Mouse (Mus musculus) spleen, adult 12 weeks (tissue): ENCODE measurements around the gene Mad1l1.
A peak's percentile ranks its signal among the peaks of the same experiment; 100 is the strongest.

Source experiments
- DNase-seq: peaks from one replicate; pipeline ENCODE4 v3.0.0; 2022; ENCODE audit warnings: low spot score

Gene Mad1l1

DNA sequence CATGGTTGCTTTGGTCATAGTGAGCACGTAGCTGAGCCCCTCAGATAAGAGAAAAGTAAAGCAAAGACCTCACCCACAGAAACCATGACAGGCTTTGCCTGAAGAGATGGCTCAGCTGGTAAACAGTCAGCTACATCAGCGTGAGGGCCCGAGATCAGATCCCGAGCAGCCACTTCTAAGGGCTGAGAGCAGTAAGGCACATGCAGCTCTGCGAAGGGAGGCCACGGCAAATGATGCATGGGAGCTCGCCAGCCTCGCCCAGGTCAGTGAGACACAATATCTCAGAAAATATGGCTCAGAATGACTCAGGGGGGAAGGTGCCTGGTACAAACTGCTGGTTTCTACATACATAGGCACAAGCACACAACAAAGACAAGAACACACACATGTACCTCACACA is 143.8 kb downstream of the Mad1l1 start:
- no peak for DNase-seq

GRCm38 (mm10) chr5:140176370-140176769 is 145.0 kb downstream of the Mad1l1 start:
- DNase-seq = no peak

GRCm38 (mm10) chr5:140174814-140175490 is 146.4 kb downstream of the Mad1l1 start:
- DNase-seq = no peak

DNA sequence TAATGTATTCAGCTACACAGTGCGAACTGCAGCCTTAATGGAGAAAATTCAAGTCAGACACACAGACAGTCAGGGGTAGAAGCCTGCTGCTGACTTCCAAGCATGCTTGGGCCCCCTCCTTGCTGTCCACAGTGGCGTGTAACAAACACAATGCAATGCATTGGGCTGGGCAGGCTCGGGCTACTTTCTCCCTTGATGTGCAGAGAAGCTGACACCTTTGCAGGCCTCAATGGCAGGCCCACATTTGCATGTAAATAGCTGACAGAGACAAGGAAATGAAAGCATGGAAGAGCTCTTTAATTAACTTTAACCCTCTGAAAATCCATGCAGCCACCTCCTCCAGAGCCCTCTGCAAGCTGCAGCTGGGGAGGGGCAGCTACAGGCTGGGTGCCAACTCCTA is 147.3 kb downstream of the Mad1l1 start:
- no peak for DNase-seq

DNA sequence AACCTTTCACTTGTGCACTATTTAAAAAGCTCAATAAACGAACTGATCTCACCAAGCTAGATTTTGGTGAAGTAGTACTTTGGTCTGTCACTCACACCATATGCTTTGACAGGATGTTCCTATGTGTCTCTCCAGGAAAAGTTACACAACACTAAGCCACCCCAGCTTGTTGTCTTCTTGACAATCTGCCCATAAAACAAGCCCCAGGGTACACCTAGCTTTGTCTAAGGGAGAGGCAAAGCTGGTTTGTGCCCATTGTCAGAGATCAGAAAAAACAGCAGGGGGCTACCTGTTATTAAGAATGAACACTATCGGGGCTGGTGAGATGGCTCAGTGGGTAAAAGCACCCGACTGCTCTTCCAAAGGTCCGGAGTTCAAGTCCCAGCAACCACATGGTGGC is 148.2 kb downstream of the Mad1l1 start:
- DNase-seq = no peak

DNA sequence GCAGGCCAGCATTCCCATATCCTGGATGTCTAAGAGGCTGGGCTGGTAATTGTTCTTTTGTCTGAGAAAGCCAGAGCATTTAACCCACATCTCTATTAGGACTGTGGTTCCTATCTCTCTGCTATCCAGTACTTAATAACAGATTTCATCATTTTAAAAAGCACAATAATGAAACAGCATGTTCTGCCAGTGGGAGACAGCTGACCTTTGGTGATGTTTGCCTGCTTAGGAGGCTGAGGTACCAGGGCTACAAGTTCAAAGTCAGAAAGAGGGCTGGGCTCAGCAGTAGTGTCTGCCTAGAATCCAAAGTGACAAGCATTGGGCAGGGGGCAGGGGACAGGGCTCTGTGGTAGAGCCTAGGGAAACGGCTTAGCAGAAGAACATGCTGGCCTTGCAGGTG is 149.6 kb downstream of the Mad1l1 start:
- no peak for DNase-seq

- no peak for DNase-seq
These were observed 153.8 kb downstream of the Mad1l1 start for GRCm38 (mm10) chr5:140167531-140167930.

DNA sequence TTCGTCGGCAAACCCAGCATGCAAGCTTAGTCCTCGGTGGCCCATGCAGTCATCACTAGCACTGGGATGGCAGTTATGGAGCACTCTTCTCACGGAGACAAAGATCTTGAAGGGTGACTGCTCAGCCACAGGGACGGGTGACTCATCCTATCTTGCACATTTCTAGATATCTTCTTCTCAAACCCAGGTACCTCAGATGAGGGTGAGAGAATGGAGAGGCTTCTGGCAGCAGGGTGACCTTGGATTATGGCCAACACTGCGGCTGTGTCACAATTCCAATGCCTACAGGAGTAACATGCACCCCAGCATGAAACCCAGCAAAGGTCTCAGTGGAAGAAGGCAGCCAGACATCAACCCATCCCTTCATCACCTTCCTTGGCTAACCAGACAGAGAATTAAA is 154.3 kb downstream of the Mad1l1 start:
- no peak for DNase-seq

GRCm38 (mm10) chr5:140163947-140164346 is 157.4 kb downstream of the Mad1l1 start:
- no peak for DNase-seq

DNA sequence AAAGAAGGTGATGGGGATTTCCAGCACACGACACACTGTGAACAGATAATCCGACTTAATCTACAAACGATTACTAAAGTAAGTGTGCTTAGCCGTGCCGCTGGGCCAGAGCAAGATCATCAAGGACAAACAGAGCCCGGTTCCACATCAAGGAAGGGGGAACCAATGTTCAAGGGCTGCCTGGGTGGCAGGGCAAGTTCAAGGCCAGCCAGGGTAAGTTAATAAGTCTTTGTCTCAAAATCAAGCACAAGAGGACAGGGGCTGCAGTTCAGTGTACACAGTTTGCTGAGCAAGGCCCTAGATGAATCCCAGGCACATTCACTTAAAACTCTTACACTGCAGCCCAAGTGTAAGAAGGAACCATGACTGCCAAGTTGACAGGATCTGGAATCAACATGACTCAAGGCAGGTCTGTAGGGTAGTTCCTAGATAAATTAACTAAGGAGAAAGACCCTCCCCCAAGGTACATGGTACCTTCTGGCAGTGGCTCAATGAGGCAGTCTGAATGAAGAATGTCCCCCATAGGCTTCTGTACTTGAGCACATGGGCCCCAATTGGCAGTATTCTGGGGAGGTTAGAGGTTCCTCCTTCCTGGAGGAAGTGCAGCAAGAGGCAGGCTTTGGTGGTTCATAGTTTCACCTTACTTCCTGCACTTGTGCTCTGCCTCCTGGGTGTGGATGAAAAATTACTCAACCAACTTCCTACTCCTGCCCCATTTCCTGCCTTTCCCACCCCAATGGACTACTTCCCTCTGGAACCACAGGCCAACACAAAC is 159.1 kb downstream of the Mad1l1 start:
- no peak for DNase-seq

DNA sequence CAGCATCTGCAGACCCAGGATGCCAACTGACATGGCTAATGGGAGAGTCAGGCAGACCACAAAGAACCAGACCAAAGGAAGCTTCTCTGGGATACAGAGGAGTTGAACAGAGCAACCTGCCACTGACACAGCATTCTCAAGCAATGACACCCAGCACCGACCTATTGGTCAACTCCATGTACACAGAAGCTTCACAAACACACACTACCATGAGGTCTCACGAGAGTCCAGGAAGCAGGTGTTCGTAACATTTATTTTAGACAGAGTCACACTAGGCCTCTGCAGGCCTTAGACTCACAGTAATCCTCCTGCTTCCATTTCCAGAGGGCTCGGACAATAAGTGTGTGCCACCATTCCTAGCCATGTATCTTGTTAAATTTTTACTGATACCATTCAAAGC is 162.3 kb downstream of the Mad1l1 start:
- no peak for DNase-seq

GRCm38 (mm10) chr5:140157886-140158627 is 163.3 kb downstream of the Mad1l1 start:
- no peak for DNase-seq

DNA sequence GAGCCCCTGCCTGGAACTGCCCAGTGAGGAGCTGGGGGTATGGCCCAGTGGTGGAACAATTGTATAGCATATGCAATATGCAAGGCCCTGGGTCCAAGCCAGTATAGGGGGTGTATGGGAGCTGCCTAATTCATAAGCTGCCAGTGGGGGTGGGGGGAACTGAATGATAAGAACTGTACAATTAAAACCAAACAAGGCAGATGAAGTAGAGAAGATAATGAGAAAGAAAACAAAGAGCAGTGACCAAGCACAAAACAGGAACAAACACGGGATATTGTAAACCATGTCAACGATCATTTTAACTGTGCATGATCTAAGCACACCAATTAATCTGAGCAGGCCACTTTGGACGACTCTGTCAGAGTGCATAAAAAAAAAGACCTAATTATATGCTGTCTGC is 167.2 kb downstream of the Mad1l1 start:
- no peak for DNase-seq

GRCm38 (mm10) chr5:140151871-140152270 is 169.5 kb downstream of the Mad1l1 start:
- no peak for DNase-seq

GRCm38 (mm10) chr5:140151180-140151579 is 170.2 kb downstream of the Mad1l1 start:
- no peak for DNase-seq

DNA sequence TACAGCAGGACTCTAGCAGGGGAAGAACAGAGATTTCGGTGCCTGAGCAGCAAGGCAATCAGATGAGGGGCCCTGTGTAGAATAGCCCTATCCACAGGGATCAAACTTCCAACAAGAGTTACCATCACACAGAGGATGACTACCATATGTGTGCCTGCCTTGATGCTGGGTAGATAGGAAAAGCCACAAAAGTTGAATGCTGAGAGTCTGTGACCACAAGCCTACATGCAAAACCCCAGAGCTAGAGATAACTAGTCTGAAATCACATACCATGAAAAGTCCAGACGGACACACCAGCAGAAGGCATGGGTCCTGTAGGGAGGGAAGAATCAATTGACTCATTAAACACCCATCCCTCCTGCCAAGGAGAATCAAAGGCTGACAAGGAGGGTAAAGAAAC is 170.7 kb downstream of the Mad1l1 start:
- DNase-seq = no peak

DNA sequence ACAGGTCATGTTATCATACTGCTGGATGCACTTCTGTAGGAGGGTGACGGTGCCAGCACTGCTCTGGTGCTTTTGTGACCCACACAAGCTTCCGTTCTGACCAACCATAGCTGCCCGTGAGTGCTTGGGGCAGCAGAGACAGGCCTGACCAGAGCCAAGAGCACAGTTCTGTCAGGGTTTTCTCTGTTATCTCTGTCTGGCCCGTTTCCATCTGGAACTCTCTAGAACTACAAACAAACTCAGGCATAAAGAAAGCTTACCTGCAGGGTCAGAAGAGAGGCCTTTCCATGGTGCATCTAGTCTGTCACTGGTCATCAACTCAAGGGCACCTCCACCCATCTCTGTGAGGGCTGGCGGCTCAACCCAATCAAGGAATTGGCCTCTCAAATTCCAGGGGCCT is 171.2 kb downstream of the Mad1l1 start:
- no peak for DNase-seq

GRCm38 (mm10) chr5:140149298-140149697 is 172.1 kb downstream of the Mad1l1 start:
- DNase-seq = no peak

DNA sequence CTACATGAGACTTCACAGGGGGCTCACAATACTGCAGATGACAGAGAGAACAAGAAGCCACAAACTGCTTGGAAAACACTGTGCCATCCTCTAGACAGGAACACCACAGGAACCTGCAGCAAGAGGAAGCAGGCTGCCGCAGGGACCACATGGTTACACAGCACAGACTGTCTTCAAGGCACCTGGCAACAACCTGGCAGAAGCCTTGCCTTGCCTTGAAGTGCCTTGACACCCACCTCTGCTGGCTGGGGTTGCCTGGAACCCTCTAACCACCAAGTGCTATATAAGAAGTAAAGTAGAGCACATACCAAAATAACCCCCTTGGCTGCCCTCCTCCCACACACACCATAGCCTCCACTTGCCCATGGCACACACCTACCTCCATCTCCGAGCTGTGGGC is 177.8 kb downstream of the Mad1l1 start:
- no peak for DNase-seq

GRCm38 (mm10) chr5:140141336-140141735 is 180.0 kb downstream of the Mad1l1 start:
- no peak for DNase-seq

GRCm38 (mm10) chr5:140140214-140140613 is 181.1 kb downstream of the Mad1l1 start:
- peak; percentile 9 for DNase-seq

- DNase-seq = no peak
These were observed 185.4 kb downstream of the Mad1l1 start for GRCm38 (mm10) chr5:140135734-140136625.
